Mouse (Mus musculus): ENCODE results near the gene Hus1b. TPM values are rescaled to one million over a fixed set of nuclear protein-coding genes. Genes with fewer than 3 reads are reported as not detected.

Gene Hus1b
- polyA plus RNA-seq, 1 experiment = 0.09 TPM

DNA sequence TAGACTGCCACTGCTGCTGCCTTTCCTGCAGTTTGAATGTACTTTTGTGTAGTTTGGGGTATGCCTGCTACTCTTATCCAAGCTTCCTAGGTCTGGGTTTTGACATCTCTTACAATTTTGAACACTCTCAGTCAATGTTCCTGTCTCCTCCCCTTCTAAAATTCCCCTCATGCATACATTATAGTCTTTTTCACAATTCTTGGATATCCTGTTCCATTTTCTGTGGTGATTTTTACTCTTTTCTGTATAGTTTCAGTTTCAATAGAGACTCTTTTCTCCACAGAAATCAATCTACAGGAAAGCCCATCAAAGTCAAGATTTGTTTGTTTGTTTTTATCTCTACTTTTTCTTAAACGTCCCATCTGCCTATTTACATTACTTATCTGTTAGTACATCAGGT lies 6.0 kb upstream of the Hus1b start:
- DNase-seq (ENCODE audit: low read depth, low spot score) = no peak
- 21% methylated on average over 1 of the region's 1 CpGs for WGBS

DNA sequence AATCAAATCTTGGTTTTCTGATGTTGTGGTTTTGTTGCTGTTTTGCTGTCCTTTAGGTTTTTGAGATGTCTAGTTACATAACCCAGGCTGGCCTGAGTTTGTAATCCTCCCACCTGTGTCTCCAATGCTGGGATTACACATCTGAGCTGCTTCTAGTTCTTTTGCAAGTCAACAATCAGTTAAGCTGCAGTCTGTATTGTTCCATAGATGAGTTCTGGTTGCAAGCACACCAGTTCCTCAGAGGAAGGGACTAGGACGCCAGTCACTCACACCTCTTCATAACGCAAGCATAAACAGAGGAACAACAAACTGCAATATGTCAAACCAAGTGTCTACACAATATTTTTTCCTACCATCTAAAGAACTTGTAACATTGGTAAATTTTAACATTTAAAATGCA lies 4.5 kb upstream of the Hus1b start:
- WGBS = 93% methylated on average over 2 of the region's 2 CpGs

DNA sequence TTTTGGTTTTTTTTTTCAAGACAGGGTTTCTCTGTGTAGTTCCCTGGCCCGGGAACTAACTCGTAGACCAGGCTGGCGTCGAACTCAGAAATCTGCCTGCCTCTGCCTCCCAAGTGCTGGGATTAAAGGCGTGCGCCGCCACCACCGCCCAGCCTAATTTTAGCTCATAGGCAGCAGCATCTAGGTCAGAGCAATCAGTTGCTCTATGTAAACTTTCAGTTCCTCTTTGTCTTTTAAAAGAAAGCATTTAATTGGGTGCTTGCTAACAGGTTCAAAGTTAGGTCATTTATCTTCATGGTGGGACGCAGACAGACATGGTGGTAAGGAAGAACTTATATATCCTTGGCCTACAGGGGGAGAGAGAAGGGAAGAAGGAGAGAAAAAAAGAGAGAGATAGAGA lies 1.6 kb upstream of the Hus1b start:
- 93% methylated on average over 9 of the region's 9 CpGs for WGBS
- DNase-seq (ENCODE audit: low read depth, low spot score) = no peak

More for the DNA sequence above, 4.5 kb upstream of the Hus1b start:
- DNase-seq (ENCODE audit: low read depth, low spot score) = no peak

DNA sequence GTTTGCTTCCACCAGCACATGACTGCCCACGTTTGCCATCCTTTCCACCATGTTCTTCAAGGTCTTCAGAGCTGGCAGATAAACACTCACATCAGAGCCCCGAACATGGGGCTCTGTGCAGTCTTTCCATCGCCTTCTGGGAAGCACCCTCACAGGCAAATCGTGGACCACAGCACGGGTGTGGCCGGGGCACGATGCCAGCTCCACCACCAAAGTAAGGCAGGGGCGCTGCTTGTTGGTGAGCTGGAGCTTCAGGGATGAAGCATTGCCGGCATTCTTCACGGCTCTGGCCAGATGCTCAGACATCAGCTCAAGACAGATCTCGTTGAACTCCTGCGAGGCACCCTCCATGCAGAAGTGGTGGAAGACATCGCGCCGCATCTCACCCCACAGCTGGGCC lies 430 bp downstream of the Hus1b start:
- WGBS = 86% methylated on average over 15 of the region's 15 CpGs

DNA sequence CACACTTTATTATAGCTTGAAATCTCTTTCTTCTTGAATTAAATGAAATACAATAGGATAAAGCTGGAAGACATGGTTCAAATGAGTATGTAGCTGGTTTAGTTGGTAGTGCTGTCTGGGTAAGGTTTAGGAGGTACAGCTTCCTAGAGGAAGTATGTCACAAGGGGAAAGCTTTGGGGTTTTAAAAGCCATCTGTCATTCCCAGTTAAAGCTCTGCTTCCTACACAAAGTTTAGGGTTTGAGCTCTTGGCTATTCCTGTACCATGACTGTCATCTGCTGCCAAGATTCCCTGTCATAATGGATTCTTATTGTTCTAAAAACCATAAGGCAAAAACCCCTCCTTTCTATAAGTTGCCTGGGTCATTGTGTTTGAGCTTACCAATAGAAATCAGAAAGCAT lies 1.8 kb downstream of the Hus1b start:
- DNase-seq (ENCODE audit: low read depth, low spot score) = no peak

More for the DNA sequence above, 430 bp downstream of the Hus1b start:
- DNase-seq (ENCODE audit: low read depth, low spot score) = no peak

DNA sequence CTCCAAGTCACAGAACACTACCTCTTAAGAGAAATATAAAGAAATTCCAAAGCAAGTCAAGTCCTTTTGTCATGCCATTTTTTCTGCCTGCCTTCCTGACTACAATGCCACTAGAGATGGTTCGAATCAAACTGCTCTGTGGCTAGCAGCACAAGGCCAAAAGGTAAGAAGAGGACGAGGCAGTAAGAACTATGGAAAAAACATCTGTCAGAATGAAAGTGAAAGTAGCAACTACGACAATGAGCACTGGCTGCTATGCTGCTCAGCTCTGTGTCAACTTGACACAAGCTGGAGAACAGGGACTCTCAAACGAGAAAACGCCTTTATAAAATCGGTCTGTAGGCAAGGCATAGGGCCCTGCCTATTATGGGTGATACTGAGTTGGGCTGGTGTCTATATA lies 14.6 kb downstream of the Hus1b start:
- WGBS = 48% methylated on average over 6 of the region's 6 CpGs
- no peak for DNase-seq (ENCODE audit: low read depth, low spot score)

DNA sequence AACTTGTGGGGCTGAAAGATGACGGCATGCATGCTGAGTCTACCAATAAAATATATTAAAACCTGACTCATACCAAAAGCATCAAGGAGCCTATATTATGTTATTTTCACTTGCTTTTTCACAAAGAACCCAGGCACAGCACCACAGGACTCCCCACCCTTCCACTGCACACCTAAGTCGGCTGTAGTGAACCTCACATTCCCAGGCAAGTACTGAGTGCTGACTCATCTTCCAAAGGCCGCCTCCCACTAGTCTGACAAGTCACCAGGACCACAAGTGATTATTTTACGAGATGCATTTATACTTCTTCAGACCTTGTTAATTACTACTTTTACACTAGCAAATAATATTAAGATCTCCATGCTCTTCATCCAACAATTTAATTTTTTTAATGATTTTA lies 15.9 kb downstream of the Hus1b start:
- no peak for DNase-seq (ENCODE audit: low read depth, low spot score)
- WGBS = 58% methylated on average over 4 of the region's 4 CpGs

DNA sequence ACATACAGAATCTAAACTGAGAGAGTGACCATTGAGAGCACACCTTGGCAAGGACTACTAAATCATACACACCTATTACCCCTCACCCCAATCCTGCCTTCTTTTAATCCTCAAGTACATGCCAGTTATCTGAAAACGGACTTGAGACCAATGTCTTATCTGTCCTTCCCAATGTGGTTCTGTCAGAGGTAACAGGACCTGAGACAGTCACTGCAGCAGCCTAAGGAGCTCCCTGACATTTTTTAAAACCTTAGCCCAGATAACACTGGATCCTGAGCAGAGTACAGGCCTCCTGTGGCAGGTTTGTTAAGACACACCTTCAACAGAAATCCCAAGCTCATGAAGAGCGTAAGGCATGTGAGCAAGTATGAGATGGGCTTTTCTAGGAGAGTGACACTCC lies 18.4 kb downstream of the Hus1b start:
- 87% methylated on average over 2 of the region's 2 CpGs for WGBS
- DNase-seq (ENCODE audit: low read depth, low spot score) = no peak

DNA sequence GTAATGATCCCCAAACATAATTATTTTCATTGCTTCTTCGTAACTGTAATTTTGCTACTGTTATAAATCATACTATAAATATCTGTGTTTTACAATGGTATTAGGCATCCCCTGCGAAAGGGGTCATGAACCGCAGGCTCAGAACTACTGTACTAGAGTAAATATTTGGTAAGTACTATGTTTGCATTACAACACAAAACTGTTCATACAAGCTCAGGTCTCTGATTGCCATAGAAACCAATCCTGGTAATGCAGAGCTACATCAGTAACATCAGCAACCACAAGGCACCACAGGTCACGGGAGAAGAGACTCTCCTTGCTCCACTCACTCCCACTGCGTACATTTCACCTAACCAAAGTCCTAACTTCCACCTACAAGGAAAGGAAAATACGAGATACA lies 23.3 kb downstream of the Hus1b start:
- WGBS = 74% methylated on average over 6 of the region's 6 CpGs
- no peak for DNase-seq (ENCODE audit: low read depth, low spot score)

DNA sequence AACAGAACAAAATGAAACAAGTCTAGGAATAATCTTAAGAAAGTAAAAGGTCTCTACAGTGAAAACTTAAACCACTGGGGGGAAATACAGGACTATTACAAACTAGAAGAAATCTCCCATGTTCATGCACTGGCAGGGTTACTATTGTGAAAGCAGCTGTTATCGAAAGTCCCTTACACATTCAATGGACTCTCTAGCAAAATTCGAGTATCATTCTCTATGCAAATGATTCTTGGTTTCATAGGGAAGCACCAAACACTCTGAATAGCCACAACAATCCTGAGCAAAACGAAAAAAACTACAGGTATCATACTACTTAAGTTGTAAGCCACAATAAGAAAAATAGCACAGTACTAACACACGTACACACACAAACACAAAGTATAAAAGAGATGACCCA lies 25.6 kb downstream of the Hus1b start:
- 89% methylated on average over 4 of the region's 4 CpGs for WGBS
- no peak for DNase-seq (ENCODE audit: low read depth, low spot score)

DNA sequence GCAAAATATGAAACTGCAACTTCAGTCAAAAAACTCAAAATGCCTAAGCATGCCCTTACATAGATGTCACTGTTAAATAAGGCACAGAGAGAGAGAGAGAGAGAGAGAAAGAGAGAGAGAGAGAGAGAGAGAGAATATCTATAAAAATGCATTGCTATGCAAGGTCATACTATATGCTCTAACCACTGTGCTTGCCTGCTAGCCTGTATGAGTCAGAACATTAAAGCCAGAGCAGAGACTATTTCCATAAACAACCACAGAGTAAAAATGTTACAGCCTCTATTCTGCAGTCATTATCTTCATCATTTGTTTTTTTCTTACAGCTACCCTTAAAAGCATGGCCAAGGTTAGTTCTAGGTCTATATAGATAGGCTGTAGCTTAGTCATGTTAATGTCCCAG lies 33.8 kb downstream of the Hus1b start:
- DNase-seq (ENCODE audit: low read depth, low spot score) = no peak

DNA sequence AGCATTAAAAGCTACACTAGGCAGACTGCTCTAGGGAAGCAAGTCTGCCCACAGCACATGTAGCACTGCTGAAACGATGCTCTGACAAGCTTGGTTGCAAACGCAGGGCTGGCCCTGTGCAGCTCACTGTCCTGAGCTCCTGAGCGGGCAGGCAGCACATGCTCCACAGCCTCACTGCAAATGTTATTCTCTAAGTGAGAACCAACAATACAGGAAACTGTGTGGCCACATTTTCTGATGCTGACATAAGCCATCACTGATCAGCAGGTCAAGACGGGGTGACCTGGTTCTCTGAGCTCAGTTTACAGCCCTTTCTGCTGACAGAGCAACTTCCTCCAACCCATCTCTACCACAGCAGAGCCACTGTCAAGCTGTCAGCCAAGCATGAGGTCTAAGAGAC lies 34.5 kb downstream of the Hus1b start:
- WGBS = 49% methylated on average over 4 of the region's 4 CpGs
- no peak for DNase-seq (ENCODE audit: low read depth, low spot score)

DNA sequence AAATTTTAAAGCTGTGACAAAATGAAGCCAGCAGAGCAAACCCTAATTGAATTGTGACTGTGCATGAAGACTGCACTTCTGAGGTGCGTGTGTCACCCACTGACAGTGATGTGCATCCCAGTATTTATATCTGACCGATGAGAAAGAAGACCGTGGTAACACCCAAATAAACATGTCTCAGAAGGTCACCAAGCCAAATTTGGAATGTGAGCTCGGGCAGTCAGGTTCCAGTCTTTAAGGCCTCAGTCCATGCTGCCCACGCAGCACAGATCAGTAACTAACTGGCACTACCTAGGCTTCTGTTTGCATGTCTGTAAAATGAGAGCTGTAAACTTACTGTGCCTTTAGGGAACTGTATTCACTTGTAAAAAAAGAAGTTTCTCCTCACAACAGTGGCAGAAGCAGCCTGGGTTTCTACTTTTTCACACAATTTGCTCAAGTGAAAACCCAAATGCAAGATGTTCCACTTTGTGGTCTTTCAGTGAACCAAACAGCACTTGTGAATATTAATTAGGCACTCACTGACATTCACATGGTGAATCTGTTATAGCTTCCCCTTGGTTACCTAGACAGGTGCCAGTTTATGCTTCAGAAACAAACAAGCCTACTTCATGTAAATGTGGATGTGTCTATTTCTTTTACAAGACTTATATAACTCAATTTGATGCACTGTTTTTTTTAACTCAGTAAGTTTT lies 35.5 kb downstream of the Hus1b start:
- WGBS = 43% methylated on average over 5 of the region's 5 CpGs
- no peak for DNase-seq (ENCODE audit: low read depth, low spot score)

DNA sequence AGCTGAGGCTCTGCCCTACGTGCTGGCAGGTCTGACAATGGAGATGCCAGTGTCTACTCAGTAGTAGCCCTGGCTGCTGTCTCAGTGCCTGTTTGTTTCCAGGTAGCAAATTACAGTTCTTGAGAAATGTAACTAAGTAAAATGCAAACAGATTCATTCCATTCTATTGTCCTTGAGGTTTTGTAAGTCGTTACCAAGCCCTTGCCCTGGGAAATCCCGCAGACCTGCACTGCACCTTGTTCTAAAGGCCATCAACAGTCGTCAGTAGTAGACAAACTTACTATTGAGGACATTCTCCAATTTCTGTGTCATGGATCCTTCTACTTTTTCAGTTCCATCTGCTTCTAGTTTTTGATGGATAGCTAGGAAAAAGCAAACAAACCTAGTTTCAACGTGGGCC lies 36.7 kb downstream of the Hus1b start:
- WGBS = 68% methylated on average over 5 of the region's 5 CpGs

DNA sequence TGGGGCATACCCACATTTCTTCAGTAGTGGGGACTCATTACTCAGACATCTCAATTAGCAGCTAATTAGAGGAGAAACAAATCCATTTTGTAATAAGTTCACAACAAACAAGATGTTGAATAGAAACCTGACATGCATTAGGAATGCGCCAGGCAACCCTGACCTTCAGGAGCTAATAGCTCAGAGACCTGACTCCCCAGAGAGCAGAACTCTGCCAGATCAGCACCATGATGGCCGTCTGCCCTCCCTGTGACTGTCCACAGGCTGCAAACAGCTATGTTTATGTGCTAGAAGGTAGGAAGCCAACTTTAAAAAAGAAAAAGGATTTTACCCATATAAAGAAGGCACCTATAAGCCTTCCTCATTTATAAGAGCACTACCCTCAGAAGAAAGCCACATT lies 45.3 kb downstream of the Hus1b start:
- DNase-seq (ENCODE audit: low read depth, low spot score) = no peak
- WGBS = 86% methylated on average over 2 of the region's 2 CpGs

More for the DNA sequence above, 36.7 kb downstream of the Hus1b start:
- DNase-seq (ENCODE audit: low read depth, low spot score) = no peak

DNA sequence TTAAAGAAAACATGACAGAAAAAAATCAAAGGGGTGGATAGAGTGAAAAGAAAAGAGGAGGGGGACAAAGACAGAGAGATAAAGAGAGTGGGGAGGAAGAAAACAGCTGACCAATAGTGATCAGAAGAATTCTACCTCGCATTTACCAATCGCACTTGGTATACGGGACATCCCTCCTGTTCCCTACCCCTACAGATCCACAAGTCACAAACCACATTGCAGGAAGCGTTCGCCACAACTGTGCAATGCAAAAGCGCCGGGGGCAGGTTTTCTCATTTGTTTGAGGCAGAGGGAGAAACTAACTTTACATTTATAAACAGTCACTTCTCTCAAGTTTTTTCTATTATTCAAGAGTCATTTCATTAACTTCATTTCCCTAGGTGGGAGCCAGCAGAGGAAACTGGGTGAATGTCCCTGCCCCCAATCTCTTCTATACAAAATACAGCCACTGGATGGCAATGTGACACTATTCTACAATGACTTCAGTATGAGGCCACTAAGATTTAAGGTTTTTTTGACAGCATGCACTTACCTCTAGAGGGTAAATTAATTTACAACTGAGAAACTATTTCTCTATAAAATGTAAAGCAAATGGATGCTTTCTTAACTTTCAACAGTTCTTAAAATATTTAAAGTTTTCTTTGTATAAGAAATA lies 46.0 kb downstream of the Hus1b start:
- no peak for DNase-seq (ENCODE audit: low read depth, low spot score)
- 85% methylated on average over 7 of the region's 7 CpGs for WGBS

Other genes with a start within 250 kb of the Hus1b start
- gene Irf4, start 198.5 kb downstream of the Hus1b start, polyA plus RNA-seq (2012; rRNA removed) = 4.0 and 7.8 TPM in 2 replicates
- gene Exoc2, start 26.3 kb upstream of the Hus1b start, polyA plus RNA-seq (2012; rRNA removed) = 5.4 and 7.7 TPM in 2 replicates
- gene Gm5447, start 26.4 kb upstream of the Hus1b start, polyA plus RNA-seq (2012; rRNA removed) = not detected in 2 replicates